Mouse (Mus musculus): ENCODE measurements around the gene Asgr1. TPM values are rescaled to one million over a fixed set of nuclear protein-coding genes. Genes with fewer than 3 reads are reported as not detected.

The Asgr1 gene
- total and polyA plus RNA-seq, 2 experiments = 680 to 730 TPM

DNA sequence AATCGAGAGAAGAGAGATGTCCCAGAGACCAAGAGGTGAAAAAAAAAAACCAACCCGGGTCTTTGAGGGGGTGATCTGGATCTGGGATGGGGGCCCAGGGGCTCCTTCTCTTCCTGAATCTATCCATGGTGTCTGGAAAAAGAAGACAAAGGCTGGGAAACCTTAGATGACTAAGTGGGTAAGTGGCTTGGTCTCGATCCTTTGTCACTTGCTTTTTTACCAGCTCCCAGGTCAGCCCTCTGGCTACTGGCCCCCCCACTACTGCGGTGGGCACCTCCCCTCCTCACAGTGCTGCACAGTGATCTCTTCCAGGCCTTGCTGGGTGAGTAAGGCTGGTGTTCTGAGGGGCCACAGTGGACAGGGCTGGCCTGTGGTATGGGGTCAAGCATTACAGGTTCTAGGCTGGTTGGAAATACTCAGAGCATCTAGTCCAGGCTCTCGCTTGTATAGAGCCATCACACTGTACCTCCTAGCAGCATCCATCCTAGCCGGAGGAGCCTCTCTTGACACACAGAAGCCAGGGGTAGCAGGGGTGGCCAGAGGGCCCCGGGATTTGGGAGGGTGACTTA, 36.6 kb upstream of the Asgr1 start:
- Histone ChIP-seq H3K27ac (replicated peaks; ENCODE audit: insufficient read depth, low read depth, low read length) (no peak overlapping the region), H3K4me1 (ENCODE audit: control insufficient read depth, insufficient read depth, low read length) (peaks cover 8% of the 10 kb centered on the region), H3K27me3 (ENCODE audit: control insufficient read depth, insufficient read depth, low read length) (no peaks in the 10 kb centered on the region), H3K4me3 (ENCODE audit: insufficient read depth, low read depth, low read length) (no peak overlapping the region), H3K79me2 (ENCODE audit: control insufficient read depth, insufficient read depth, low read length) (peaks cover 16% of the 10 kb centered on the region; the same call in 1 of the 2 replicates), H3K9ac (ENCODE audit: low read depth, low read length) (no peak overlapping the region), H3K36me3 (ENCODE audit: control insufficient read depth, insufficient read depth, low read length) (peaks cover 19% of the 10 kb centered on the region)
- TF ChIP-seq CTCF (IDR thresholded peaks at IDR 0.05; ENCODE audit: low read depth, low read length) (no peak), POLR2A (IDR thresholded peaks at IDR 0.05; ENCODE audit: extremely low read depth, insufficient read depth, low read length) (no peak)
- DNase-seq (ENCODE audit: extremely low read depth, low read depth, low spot score) = no peak
- WGBS = 72% methylated on average over 7 of the region's 7 CpGs

DNA sequence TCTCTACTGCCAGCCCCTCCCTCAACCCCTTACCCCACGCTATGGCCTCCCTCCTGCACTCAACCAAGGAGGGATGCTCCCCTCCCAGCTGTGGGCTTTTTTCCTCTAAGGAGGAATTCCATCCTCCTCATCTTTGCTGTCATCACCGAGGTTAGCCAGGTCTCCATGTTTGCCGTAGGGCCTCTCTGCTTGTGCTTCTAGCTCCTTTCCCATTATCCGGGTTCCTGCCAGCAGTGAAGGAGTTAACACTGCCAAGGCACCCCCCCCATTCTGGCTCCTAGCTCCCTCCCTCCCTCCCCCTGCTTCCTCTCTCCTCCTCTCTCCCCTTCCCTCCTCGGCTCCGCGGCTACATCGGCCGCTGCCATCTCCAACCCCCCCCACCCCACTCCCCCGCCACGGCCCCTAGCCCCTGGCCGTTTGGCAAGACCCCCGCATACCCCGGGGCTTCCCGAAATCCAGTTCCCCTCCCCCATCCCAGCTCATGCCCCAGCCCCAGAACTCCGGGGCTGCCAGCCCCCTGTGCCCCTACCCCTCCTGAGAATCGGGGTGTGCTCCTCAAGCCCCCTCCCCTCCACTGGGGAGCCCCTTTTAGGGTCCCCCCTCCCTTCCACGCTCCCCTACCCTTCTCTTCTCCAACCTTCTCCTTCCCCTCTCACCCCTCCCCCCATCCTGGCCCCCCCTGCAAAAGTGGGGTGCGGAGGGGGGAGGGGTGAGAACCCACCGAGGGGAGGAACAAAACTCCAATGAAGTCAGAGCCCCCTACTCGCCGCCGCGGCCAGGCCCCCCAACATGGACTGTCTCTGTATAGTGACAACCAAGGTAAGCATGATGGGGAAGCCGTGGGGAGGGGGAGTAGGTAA, 35.5 kb upstream of the Asgr1 start:
- no peaks in the 10 kb centered on the region for H3K27me3 ChIP-seq (ENCODE audit: control insufficient read depth, insufficient read depth, low read length)
- TF ChIP-seq POLR2A (IDR thresholded peaks at IDR 0.05; ENCODE audit: extremely low read depth, insufficient read depth, low read length) (no peak), CTCF (IDR thresholded peaks at IDR 0.05; ENCODE audit: low read depth, low read length) (no peak)
- 12% methylated on average over 22 of the region's 25 CpGs for WGBS
- DNase-seq (ENCODE audit: extremely low read depth, low read depth, low spot score) = no peak
- H3K4me1 ChIP-seq (ENCODE audit: control insufficient read depth, insufficient read depth, low read length) = peaks cover 8% of the 10 kb centered on the region
- peak overlapping the region; percentile 53 for H3K9ac ChIP-seq (ENCODE audit: low read depth, low read length)
- H3K27ac ChIP-seq (replicated peaks; ENCODE audit: insufficient read depth, low read depth, low read length) = no peak overlapping the region
- peaks cover 15% of the 10 kb centered on the region; the same call in 1 of the 2 replicates for H3K79me2 ChIP-seq (ENCODE audit: control insufficient read depth, insufficient read depth, low read length)
- peak overlapping the region; percentile 50 for H3K4me3 ChIP-seq (ENCODE audit: insufficient read depth, low read depth, low read length)
- H3K36me3 ChIP-seq (ENCODE audit: control insufficient read depth, insufficient read depth, low read length) = peaks cover 9% of the 10 kb centered on the region; the same call in 1 of the 2 replicates

DNA sequence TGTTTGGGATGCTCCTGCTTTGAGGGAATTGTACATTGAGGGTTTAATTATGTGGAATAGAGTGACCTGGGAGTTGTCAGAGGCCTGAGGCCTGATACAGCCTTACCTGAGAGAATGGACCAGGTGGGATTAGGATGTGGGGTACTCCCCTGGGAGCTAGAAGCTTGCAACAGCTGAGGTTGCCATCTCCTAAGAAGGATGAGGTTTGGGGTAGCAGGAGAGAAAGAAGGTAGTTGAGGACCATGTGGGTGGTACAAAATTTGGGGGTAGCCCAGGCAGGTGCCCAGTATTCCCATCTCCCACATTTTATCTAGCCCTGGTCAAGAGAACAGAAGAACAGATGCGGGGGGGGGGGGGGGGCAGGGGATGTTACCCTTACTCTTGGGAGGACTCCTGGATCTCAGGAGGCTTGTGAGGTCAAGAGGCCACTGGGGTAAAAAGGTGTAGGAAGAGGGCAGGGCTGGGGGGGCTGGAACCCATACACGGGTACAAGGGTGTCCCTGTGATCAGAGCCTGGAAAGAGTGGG, 34.3 kb upstream of the Asgr1 start:
- DNase-seq (ENCODE audit: extremely low read depth, low read depth, low spot score) = no peak
- Histone ChIP-seq H3K36me3 (ENCODE audit: control insufficient read depth, insufficient read depth, low read length) (no peaks in the 10 kb centered on the region), H3K79me2 (ENCODE audit: control insufficient read depth, insufficient read depth, low read length) (peaks cover 4% of the 10 kb centered on the region; the same call in 1 of the 2 replicates), H3K4me3 (ENCODE audit: insufficient read depth, low read depth, low read length) (no peak overlapping the region), H3K9ac (ENCODE audit: low read depth, low read length) (no peak overlapping the region), H3K27ac (replicated peaks; ENCODE audit: insufficient read depth, low read depth, low read length) (no peak overlapping the region), H3K27me3 (ENCODE audit: control insufficient read depth, insufficient read depth, low read length) (no peaks in the 10 kb centered on the region), H3K4me1 (ENCODE audit: control insufficient read depth, insufficient read depth, low read length) (no peaks in the 10 kb centered on the region)
- no peak for TF ChIP-seq CTCF (IDR thresholded peaks at IDR 0.05; ENCODE audit: low read depth, low read length)
- TF ChIP-seq POLR2A (IDR thresholded peaks at IDR 0.05; ENCODE audit: extremely low read depth, insufficient read depth, low read length) = no peak
- 81% methylated on average over 2 of the region's 2 CpGs for WGBS

DNA sequence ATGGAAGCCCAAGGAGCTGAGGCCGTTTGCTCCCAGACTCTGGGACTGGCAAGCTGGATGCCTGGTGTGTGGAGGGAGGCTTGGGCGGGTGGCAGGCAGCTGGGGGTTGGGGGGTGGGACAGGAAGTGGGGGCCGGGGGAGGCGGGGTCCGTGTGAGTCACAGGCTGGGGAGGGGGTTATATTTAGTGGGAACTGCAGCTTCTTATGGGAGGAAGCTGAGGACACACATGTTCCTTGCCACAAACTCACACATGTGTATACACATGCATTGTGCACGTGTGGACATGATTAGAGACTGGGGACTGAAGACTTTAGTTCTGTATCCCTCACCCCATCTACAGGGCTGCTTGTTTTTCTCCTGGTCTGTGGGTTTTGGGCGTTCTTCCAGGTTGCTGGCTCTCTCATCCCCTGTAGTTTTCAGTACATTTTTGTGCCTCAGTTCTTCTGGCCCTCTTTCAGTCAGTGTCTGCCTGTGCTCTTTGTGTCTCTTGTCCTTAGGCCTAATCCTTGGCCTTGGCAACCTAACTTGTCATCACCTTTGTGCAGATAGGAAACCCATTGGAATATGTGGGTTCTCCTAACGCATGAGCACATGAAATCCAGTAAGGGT, 33.8 kb upstream of the Asgr1 start:
- Histone ChIP-seq H3K4me3 (ENCODE audit: insufficient read depth, low read depth, low read length) (no peak overlapping the region), H3K79me2 (ENCODE audit: control insufficient read depth, insufficient read depth, low read length) (no peaks in the 10 kb centered on the region), H3K27me3 (ENCODE audit: control insufficient read depth, insufficient read depth, low read length) (no peaks in the 10 kb centered on the region), H3K9ac (ENCODE audit: low read depth, low read length) (no peak overlapping the region), H3K4me1 (ENCODE audit: control insufficient read depth, insufficient read depth, low read length) (no peaks in the 10 kb centered on the region), H3K36me3 (ENCODE audit: control insufficient read depth, insufficient read depth, low read length) (no peaks in the 10 kb centered on the region), H3K27ac (replicated peaks; ENCODE audit: insufficient read depth, low read depth, low read length) (no peak overlapping the region)
- TF ChIP-seq POLR2A (IDR thresholded peaks at IDR 0.05; ENCODE audit: extremely low read depth, insufficient read depth, low read length) (no peak), CTCF (IDR thresholded peaks at IDR 0.05; ENCODE audit: low read depth, low read length) (no peak)
- no peak for DNase-seq (ENCODE audit: extremely low read depth, low read depth, low spot score)
- 44% methylated on average over 8 of the region's 8 CpGs for WGBS

DNA sequence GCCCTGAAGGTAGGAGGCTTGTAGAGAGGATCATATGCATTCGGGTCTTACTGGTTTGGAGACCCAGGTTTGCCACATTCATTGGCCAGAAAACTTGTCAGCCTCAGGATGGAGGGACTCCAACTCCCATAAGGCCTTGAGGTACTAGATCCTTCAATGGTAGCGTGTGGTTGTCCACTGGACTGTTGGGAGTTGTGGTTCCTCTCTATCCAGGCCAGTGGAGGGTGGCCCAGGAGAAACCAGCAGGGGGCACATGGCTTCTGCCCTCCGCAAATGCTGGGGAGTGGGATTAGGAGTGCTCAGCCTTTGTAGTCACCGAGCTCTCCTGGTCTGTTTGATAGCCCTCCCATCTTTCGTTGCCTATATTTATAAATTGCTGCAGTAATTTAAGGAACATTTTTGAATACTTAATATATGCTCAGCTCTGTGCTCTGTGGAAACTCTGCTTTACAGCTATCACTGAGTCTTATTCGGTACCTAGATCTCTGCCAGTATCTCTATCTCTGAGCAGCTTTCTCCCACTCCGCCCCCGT, 33.1 kb upstream of the Asgr1 start:
- WGBS = under 1% methylated on average over 8 of the region's 8 CpGs
- no peaks in the 10 kb centered on the region for H3K27me3 ChIP-seq (ENCODE audit: control insufficient read depth, insufficient read depth, low read length)
- H3K36me3 ChIP-seq (ENCODE audit: control insufficient read depth, insufficient read depth, low read length) = no peaks in the 10 kb centered on the region
- no peaks in the 10 kb centered on the region for H3K4me1 ChIP-seq (ENCODE audit: control insufficient read depth, insufficient read depth, low read length)
- H3K79me2 ChIP-seq (ENCODE audit: control insufficient read depth, insufficient read depth, low read length) = no peaks in the 10 kb centered on the region
- H3K27ac ChIP-seq (replicated peaks; ENCODE audit: insufficient read depth, low read depth, low read length) = peak overlapping the region; percentile 33; the same call in 1 of the 2 replicates
- peak overlapping the region; percentile 87 for H3K4me3 ChIP-seq (ENCODE audit: insufficient read depth, low read depth, low read length)
- DNase-seq (ENCODE audit: extremely low read depth, low read depth, low spot score) = peak; percentile 87
- no peak for TF ChIP-seq POLR2A (IDR thresholded peaks at IDR 0.05; ENCODE audit: extremely low read depth, insufficient read depth, low read length)
- peak; percentile 76 for TF ChIP-seq CTCF (IDR thresholded peaks at IDR 0.05; ENCODE audit: low read depth, low read length)
- H3K9ac ChIP-seq (ENCODE audit: low read depth, low read length) = peak overlapping the region; percentile 49

All from liver, adult 2 months (tissue).